Mouse (Mus musculus): ENCODE measurements around the gene Bri3. TPM values are rescaled to one million over a fixed set of nuclear protein-coding genes. Genes with fewer than 3 reads are reported as not detected.

Gene Bri3
- total RNA-seq, 2 experiments from 2014 or later = 73.7 to 74.0 TPM

Other genes starting within 250 kb of the Bri3 start
- 10 to 100 TPM; 33.8 to 33.9 TPM for gene Ccz1, start 229.6 kb upstream of the Bri3 start, total RNA-seq (2021)
- gene Ocm, start 217.8 kb upstream of the Bri3 start, total RNA-seq (2021) = not detected
- gene Lmtk2, start 144.0 kb upstream of the Bri3 start, total RNA-seq (2021) = 10 to 100 TPM; 94.4 to 98.9 TPM
- gene Bhlha15, start 54.2 kb upstream of the Bri3 start, total RNA-seq (2021) = under 1 TPM in 1 of 2 experiments, not detected in 1; 0.17 TPM
- gene Tecpr1, start 20.8 kb upstream of the Bri3 start, total RNA-seq (2021) = 100 to 1,000 TPM in 1 of 2 experiments, 10 to 100 TPM in 1; 97.3 to 113 TPM
- gene Baiap2l1, start 113.7 kb downstream of the Bri3 start, total RNA-seq (2021) = under 1 TPM; 0.46 to 0.87 TPM